Mouse (Mus musculus): ENCODE data around the gene Tle2.

The Tle2 gene

GRCm38 (mm10) chr10:81553232-81553631, 21.1 kb upstream of the Tle2 start:
- no peak for DNase-seq (ENCODE audit: extremely low spot score, low read depth, low spot score)

GRCm38 (mm10) chr10:81553807-81554755, 20.3 kb upstream of the Tle2 start:
- no peak for DNase-seq (ENCODE audit: extremely low spot score, low read depth, low spot score)

DNA sequence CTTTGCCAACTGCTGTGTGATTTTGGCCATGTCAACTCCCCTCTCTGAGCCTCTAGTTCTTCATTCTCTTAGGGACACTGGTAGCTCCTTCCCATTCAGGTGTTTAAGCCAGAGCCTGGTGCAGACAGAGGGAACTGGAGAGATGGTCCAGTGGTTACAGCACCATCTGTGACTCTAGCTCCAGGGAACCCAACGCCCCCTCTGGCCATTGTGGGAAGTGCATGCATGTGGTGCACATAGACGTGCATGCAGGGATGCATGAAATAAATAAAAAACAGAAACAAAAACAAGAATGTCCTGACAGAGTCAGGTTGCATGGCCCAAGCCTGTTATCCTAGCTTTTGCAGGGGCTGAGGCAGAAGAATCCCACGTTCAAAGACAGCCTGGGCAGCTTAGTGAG, 18.1 kb upstream of the Tle2 start:
- DNase-seq (ENCODE audit: extremely low spot score, low read depth, low spot score), result no peak

DNA sequence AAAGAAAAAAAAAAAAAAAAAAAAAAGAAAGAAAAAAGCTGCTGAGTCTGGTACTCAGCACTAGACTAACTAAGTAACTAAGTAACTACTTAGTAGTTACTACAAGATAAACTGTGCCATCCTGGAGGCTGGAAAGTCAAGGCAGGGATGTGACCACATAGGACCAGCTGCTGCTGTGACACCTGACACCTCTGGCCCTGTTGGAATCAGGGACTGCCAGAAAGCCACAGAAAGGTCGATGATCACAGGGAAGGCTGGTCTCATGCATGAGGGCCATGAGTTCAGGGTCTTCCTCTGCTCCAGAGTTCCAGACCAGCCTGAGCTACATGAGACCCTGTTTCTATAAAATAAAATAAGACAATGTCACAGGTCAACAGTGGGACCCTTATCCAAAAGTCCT, 16.9 kb upstream of the Tle2 start:
- no peak for DNase-seq (ENCODE audit: extremely low spot score, low read depth, low spot score)

GRCm38 (mm10) chr10:81559163-81559626, 15.2 kb upstream of the Tle2 start, which contains the start of gene Aes:
Aes (plus strand) TSS chr10:81559488.
- no peak for DNase-seq (ENCODE audit: extremely low spot score, low read depth, low spot score)

DNA sequence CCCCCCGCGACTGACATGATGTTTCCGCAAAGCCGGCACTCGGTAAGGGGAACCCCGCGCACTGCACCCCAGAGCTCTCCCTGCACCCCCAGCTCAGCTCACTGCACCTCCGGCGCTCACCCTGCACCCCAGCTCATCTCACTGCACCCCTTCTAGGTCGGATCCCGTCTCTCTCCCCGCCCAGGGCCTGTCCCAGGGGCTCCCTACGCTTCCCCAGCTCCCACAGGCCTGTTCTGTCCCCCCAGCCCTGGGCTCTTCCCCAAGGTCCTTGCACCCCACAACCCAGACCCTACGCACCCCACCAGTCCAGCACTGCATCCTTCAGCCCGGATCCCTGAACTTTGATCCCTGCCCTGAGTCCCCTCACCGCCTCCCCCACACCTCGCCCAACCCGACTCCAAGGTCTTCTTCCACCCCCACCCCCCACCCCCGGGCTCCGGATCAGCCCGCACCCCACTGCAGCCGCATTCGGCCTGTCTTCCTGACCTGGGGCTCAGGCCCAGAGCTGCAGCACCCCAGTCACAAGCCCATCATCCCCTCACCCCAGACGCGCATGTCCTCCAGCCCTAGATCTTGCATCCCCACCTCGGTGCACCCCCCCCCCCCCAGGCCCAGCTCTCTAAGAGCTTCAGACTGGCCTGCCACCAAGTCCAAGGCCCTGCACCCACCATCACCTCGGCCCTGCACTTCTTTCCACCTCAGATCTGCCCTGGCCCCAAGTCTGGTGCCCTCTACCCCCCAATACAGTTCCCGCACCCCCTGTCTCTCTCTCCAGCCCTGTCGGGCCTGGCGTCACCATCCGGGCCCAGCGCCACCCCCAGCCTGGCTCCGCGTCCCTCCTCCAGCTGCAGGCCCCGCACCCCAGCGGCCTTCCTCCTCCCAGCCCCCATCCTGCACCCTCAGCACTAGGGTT, 14.5 kb upstream of the Tle2 start:
- DNase-seq (ENCODE audit: extremely low spot score, low read depth, low spot score), result no peak

DNA sequence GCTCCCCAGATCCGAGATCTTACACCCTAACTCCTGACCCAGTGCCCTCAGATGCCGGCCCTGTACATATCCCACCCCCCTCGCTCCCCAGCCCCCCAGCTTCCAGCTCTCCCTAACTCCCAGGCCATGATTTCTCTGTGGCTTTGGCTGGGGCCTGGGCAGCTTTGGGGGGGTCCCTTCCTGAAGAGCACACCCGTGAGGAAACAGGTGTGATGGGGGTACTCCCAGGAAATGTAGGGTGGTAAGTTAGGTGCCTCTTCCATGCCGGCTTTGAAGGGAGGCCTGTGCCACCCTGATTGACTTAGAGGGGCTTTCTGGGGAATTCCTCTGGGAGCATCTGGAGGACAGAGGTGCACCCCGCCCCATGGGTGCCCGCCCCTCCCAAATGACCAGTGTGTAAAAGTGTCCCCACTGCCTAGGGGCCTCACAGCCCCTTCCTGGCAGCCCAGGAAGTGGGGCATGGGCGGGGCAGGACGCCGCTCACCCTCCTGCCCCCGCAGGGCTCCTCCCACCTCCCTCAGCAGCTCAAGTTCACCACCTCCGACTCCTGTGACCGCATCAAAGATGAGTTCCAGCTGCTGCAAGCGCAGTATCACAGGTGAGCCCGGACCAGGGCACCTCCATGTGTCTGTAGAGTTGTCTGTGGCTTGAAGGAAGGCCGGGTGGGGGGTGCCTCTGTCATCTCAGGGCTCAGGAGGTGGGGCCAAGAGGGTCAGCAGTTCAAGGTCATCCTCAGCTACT, 13.5 kb upstream of the Tle2 start:
- DNase-seq (ENCODE audit: extremely low spot score, low read depth, low spot score), result no peak

DNA sequence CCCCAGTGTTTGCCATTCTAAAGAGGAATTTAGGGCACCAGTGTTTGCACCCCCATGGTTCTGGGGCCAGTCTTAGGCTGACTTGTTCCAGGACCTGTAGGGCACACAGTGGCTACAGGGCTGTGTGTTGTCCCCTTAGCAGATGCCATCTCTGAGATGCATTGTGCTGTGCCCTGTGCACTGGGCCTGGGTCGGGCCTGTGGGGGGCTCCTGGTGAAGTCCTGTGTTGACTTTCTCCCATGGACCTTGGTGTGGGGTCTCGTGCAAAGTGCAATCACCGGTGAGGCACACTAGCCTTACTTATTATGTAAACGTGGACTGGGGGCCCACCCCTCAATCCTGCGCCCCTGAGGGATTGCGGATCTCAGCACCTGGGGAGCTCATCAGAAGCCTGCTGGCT, 11.9 kb upstream of the Tle2 start:
- DNase-seq (ENCODE audit: extremely low spot score, low read depth, low spot score), result no peak

DNA sequence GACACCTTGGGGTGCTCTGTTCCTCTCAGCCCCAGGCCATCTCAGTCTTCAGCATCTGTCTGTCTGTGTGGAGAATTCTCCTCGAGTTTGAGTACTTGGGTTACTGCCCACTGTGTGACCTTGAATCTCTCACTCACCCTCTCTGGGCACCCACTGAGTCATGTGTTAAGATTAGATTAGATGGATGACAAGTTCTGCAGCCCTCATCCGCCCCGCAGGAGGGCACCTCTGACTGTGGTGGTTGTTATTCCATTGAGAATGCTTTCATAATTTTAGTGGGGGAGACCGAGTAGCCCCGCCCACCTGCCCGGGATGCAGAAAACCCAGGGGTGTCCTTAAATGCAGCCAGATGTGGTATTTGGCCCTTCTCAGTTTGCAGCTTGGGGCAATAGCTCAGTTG, 10.9 kb upstream of the Tle2 start:
- DNase-seq (ENCODE audit: extremely low spot score, low read depth, low spot score), result no peak

DNA sequence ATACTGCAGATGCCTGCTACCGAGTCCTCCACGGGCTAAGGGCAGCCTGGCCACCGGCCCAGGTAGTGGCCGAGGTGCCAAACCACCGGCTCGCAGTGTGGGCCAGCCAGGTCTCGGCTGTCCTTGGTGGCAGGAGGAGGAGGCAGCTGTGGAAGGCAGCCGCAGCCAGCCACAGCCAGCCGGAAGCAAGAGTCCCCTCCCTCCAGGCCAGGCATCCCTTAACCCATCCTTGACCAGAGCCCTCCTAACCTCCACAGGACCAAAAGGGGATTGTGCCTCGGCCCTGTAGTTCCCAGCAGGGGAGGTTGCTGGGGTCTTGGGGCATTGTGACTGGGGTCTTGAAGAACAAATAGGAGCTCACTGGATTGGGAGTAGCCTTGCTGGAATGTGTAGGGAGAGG, 10.1 kb upstream of the Tle2 start:
- no peak for DNase-seq (ENCODE audit: extremely low spot score, low read depth, low spot score)

GRCm38 (mm10) chr10:81564734-81565133, 9.6 kb upstream of the Tle2 start:
- DNase-seq (ENCODE audit: extremely low spot score, low read depth, low spot score), result no peak

DNA sequence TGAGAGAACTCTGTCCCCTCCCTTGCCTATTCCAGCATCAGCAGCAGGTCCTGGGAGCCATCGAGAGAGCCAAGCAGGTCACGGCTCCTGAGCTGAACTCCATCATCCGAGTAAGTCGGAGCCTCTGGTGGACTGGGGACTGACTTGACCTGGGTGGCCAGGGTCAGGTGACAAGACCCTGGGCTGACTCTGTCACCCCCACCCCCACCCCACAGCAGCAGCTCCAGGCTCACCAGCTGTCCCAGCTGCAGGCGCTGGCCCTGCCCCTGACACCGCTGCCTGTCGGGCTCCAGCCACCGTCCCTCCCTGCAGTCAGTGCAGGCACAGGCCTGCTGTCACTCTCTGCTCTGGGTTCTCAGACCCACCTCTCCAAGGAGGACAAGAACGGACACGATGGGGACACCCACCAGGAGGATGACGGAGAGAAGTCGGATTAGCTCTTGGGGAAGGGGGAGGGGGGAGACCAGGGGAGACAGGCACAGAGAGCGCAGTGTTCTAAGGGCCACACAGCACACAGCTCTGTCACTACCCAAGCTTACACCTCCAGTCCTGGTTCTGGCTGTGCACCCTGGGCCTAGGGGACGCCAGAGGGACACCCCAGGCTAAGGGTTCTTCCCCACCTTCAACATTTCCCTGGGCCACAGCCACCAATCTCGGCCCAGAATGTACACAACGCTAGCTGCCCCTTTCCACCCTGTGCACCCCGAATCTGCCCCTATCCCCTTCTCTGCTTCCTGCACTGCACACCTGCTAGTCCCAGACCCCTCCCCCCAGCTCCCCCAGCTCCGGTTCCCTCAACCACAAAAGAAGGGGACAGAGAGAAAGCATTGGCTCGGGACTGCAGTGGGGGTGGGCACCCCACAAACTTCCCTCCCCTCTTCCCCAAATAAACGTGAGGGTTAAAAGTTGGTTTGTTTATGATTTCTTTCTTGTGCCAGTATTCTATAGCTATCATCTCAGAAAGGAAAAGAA, 8.8 kb upstream of the Tle2 start:
- DNase-seq (ENCODE audit: extremely low spot score, low read depth, low spot score), result no peak

- no peak for DNase-seq (ENCODE audit: extremely low spot score, low read depth, low spot score)
These were observed 5.8 kb upstream of the Tle2 start for GRCm38 (mm10) chr10:81568381-81569191.

GRCm38 (mm10) chr10:81569507-81570237, 4.7 kb upstream of the Tle2 start:
- DNase-seq (ENCODE audit: extremely low spot score, low read depth, low spot score), result no peak

DNA sequence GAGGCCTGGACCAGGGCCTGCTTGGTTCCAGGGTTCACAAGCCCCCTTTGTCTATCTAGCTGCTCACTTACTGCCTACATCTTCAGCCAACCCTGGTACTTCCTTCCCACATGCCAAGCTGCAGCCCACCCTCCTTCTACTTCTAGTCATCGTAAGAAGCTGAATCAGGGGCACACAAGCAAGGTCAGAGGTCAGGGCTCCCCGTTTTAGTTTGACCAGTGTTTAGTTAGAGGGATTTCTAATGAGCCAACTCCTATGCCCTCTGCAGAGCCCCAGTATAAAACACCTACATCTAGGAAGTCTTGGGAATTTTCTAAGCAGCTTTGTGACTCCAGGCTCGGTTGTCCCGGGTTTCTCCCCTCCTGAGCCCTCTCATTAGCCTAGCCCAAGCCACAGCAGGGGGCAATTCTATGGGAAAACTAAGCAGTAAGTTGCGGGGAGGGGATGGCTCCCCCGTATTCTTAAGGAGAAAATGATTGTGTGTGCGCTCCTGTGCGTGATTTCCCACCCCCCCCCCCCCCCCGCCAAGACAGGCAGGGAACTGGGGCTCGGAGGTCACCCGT, 4.0 kb upstream of the Tle2 start:
- peak; percentile 47 for DNase-seq (ENCODE audit: extremely low spot score, low read depth, low spot score)

DNA sequence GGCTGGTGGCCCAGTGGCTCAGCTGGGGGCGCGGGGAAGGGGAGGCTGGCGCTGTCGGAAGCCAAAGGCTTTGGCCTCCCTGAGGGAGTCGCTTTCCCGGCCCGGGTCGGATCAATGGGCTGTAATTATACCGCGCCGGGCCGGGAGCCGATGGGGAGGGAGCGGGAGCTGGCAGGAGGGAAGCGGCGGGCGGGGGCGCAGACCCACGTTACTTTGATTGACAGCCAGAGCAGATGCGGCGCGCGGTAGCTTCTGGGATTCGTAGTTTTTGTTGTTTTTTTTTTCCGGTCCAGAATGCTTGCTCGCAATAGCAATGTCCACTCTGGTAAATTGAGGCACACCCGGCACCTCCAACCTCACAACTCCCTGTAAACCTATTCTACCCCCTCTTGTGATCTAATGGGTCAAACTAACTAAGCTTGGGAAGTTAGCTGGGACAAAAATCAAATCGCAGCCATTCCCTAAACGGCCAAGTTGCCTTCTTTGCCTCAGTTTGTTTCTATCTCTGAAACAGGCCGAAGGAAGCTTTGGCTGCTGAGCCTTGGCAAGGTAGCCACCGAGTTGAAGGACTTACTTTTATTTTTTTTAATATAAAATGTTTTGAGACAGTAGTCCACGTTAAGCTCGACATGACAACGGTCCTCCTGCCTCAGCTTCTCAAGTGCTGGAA, 3.4 kb upstream of the Tle2 start:
- peak; percentile 88 for DNase-seq (ENCODE audit: extremely low spot score, low read depth, low spot score)

DNA sequence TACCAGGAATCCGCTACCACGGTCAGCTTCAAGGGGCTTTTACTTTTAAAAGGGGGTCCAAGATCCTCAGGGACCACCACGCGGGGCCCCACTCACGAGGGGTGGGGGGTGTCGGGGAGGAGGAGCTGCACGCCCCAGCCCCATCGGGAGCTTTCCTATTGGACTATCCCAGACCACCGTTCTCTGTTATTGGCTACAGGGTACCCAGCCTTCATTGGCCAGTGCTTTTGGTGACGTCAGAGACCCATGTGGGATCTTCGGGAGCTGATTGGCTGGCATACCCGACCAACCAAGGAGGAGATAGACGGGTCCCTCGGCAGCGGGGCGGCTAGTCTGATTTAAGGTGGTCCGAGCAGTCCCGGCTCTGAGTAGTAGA, 2.9 kb upstream of the Tle2 start:
- peak; percentile 97 for DNase-seq (ENCODE audit: extremely low spot score, low read depth, low spot score)

Measured in hindlimb bud, embryonic 11.5 days (tissue).